Mouse (Mus musculus) kidney, adult 2 months (tissue): ENCODE results near the gene Asxl2.

Experiments used
- CTCF ChIP-seq: fragments of 200-500 bp; conservative IDR thresholded peaks from 2 replicates; pipeline ENCODE4 v1.5.1; 2011; ENCODE audit warnings: low read depth, mild to moderate bottlenecking, control low read depth, low read length, moderate library complexity, mixed read lengths; ENCODE audit not compliant: insufficient read depth, insufficient read length
- POLR2A ChIP-seq: fragments of 200-500 bp; IDR thresholded peaks from one replicate; pipeline ENCODE4 v1.6.1; 2011; ENCODE audit warnings: low read depth, low read length, control low read depth

DNA sequence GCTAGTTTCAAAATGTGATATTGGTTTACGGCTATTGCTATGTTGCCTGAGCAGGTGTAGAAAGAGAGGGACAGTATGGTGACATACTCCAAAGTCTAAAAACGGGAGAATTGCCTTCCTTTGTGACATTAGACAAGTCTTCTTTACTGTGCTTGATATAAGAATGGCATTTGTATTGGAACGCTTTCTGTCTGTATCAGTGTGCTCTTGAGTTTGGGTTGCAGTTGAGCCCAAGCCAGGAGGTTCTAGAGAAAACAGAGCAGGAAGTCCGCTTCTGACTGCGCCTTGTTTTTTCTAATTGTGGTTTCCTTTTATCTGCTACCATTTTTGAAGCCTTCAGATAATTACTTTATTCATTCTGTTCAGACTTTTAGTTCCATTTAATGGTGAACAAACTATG, 14.7 kb downstream of the Asxl2 start:
- TF ChIP-seq CTCF = no peak
- TF ChIP-seq POLR2A = no peak
